Mouse (Mus musculus): ENCODE data around the gene Gnmt. TPM values are rescaled to one million over a fixed set of nuclear protein-coding genes. Genes with fewer than 3 reads are reported as not detected.

Gnmt gene
- total RNA-seq, 2 experiments from 2014 or later, result 1.1 to 1.9 TPM

DNA sequence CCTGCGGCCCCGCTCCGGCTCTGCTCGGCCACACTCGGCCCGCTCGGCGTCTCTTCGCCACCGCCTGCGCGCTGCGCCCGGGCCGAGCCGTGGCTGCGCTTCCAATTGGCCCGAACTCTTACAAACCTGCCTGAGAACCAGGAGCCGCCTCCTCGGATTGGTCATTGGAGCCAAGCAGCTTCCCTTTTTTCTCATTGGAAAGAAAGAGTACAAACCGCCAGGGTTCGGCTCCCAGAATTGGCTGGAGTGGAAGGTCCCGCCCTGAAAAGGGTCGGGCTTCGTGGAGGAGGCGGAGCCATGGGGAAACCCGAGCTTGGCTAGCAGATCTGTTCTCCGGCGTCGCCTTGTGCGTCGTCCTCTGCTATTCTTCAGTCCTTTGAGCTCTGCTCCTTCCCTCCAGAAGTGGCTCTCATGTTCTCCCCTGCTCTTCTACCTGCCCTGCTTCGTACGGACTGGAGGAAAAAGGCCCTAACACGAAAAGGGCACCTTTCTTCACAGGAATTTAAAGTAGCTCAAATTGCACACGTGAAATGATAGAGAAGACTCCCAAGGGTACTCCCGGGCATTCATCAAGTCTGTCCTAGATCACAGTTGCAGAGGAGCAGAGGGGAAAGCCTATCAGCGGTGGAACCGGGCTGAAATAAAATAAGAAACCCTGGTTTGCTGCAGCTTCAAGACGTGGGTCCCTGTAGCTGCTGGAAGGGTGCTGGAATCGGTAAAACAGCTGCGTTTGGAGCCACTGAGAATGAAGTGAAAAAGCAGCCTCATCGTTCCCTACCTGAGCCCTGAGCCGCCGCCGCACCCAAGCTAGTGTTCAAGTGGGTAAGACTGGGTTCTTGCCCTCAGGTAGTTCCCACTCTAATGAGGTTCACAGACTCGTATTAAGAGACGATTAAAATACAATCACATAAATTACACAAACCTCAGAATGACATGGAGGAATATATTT lies 23.8 kb downstream of the Gnmt start, which contains the start of gene Ppp2r5d:
TSS of gene Ppp2r5d (minus strand) at position 225 of the 949 bp plus-strand sequence.
- peak; percentile 98 for ATAC-seq (ENCODE audit: poor library complexity, severe bottlenecking)

DNA sequence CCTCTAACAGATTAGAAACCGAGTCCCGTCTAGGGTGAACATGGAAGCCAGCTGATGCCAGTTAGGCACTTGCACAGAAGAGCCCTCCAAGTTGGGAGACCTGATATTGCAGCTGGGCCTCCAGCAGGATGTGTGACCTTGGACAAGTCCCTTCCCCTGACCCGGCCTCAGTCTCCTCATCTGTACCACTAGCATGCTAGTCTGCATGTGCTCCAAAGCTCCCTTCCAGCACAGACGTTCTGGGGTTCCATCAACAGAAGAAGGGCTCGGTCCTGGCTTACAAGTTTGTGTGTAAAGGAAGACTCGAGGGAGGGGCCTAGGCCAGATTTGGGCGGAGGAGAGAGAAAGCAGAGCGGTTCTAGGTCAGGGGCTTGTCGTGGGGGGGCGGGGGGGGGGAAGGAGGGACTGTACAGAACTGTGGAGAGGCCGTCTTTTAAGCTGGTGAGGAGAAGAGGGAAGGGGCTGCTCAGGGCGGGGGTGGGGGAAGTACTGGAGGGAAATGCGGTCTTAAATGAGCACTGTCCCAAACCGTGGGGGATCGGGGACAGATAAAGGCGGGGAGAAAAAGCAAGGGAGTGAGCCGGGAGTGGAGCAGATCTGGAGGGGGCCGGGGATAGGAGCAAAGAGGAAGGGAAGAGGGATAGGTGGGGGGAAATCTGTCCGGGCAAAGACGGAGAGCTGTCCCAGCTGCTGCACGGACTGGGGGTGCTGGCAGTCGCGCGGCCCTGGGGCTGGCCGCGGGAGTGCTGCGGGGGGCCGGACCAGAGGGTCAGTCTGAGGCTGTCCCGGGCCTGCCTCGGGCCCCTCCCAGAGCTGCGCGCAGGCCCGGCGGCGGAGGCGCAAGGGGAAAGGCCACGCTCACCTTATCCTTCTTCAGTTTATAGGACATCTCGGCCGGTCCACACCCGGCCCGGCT lies 24.7 kb downstream of the Gnmt start:
- peak; percentile 1; the same call in 1 of the 2 replicates for ATAC-seq (ENCODE audit: poor library complexity, severe bottlenecking)

DNA sequence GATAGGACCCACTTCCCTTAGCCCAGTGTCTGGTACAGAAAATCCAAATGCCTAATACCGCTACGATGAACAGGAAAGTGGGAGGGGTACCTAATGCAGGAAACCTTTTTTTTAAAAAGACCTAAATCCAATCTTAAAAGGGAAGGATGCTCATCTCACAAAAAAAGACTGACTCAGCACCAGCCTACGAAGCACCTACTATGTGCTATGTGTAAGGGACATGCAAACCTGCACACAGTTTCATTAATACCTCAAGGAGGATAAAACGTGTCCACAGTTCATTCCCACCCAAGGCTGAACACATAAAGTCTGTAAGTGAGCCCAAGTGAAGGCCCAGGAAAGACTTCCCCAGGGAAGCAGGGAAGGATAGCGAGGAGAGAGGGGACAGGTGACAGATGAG lies 26.5 kb downstream of the Gnmt start:
- ATAC-seq (ENCODE audit: poor library complexity, severe bottlenecking), result no peak

DNA sequence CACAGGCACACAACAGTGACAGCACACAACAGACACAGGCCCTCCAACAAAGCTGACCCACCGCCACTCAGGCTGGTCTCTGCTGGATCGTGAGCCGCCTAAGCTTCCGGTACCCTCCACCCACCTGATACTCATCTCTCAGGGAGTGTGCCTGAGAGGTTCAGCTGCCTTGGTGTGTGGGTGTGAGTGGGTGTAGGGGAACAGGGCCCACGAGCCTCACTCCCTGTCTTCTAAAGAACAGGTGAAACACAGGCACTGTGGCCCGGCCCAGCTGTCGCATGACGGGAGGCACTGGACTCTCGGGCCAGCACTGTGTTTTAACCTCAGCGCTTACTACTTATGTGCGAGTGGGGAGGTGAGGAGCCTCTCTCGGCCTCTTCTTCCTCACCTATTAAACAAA lies 26.9 kb downstream of the Gnmt start:
- no peak for ATAC-seq (ENCODE audit: poor library complexity, severe bottlenecking)

DNA sequence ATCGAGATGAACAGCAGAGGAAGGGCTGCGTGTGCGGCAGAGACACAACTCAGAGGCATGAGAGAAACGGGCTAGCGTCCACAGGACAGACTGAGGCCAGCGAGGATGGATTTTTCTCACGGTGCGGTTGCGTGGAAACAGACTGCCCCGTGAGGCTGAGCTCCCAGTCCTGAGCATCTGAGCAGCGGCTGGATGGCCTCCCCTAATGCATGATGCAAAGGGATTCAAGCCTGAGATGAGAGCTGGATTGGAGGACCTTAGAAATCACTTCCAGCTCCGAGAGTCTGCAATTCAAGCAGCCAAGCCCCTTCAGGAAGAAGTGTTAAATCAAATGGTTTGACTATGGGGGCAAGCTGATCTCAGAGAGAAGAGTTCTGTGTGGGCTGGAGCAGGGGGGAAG lies 27.5 kb downstream of the Gnmt start:
- no peak for ATAC-seq (ENCODE audit: poor library complexity, severe bottlenecking)

DNA sequence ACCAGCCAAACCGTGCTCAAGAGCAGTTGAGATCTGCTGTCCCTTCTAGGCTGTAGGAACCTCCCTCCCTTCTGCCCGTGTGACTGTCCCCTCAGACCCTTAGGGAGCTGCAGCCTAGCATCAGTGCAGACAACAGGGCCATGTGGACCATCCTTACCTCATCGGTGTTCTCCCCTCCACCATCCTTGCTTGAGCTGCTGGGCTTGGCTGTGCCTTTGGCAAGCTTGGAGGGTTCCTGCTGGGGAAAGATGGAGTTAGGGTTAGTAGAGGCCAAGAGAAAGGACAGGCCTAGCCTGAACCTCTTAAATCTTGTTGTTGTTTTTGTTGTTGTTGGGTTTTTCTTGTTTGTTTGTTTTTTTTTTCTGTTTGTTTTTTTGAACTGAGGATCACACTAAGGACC lies 29.1 kb downstream of the Gnmt start:
- no peak for ATAC-seq (ENCODE audit: poor library complexity, severe bottlenecking)

DNA sequence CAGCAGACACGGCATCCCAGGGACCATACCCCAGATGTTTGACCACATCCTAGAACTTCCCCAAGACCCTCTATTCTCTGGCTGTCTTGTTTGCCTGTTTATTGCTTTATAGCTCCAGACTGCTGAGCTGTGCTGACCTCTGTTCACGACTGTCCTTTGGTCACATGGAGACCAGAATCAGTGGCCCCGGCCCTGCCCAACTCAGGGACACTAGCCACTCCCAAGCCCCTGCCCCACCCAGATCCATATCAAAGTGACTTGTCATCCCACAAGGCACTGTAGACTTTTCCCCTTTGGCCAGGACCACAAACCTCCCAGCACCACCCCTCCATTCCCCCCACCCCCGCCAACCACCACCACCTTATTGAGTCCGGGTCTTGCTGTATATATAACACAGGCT lies 29.7 kb downstream of the Gnmt start:
- ATAC-seq (ENCODE audit: poor library complexity, severe bottlenecking), result no peak

DNA sequence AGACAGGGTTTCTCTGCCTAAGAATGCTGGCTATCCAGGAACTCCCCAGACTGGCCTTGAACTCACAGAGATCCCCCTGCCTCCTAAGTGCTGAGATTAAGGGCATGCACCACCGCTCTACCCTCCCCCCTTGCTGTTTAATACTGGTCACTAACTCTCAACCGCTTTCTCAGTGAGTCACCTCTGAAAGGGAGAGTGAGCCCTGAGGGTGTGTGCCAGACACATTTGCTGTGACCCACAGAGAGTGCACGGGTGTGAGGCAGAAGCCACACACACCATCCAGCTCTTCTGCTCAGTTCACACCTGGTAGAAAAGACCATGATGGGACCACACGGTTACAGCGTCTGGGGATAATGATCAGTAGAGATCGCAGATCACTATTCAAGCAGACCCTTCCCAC lies 30.5 kb downstream of the Gnmt start:
- no peak for ATAC-seq (ENCODE audit: poor library complexity, severe bottlenecking)

DNA sequence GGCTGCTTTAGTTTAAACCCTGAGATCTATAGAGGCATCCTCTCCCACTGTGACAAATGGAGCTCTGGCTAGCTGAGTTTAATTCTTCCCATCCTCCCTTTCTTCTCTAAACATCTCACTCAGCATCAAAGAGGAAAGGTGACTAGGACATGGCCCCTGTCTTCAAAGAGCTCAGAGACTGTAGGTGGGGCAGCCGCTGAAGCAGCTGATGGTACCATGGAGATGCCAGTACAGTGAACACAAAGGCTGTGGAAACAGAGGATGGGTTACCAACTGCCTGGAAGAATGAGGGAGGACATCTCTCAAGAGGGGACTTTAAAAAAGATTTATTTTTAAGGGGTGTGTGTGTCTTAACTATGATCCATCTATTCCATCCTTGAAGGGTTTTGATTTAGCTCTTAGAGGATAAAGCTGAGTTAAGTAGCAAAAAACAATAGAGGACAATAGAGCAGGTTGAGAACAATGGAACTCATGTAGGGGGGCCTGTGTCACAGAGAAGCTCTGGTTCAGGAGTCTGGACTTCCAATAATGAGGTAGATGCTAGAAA lies 34.4 kb downstream of the Gnmt start:
- no peak for ATAC-seq (ENCODE audit: poor library complexity, severe bottlenecking)

DNA sequence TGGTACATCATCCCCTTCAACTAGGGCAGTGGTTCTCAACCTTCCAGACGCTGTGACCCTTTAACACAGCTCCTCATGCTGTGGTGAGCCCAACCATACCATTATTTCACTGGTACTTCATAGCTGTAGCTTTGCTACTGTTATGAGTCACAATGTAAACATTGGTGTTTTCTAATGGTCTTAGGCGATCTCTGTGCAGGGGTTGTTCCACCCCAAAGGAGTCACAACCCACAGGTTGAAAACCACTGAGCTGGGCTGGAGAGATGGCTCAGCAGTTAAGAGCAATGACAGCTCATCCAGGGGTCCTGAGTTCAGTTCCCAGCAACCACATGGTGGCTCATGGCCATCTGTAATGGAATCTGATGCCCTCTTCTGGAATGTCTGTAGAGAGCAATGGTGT lies 37.6 kb downstream of the Gnmt start:
- no peak for ATAC-seq (ENCODE audit: poor library complexity, severe bottlenecking)

DNA sequence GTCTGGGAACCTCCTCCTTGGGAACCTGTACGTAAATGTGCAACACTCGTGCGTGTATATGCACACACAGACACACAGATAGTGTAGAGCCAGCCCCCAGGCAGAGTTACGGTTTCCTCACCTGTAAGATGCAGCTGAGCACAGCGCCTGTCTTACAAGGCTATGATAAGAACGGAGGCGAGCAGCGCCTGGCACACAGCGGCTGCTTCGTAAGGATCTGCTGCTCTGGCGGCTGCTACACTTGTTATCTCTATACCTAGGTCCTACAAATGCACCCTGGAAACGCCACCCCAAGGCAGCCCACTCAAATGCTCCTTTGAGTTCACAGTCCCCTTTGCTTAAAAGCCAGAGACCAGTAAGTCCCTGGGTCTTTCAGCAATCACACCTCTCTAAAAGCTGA lies 38.3 kb downstream of the Gnmt start:
- no peak for ATAC-seq (ENCODE audit: poor library complexity, severe bottlenecking)

DNA sequence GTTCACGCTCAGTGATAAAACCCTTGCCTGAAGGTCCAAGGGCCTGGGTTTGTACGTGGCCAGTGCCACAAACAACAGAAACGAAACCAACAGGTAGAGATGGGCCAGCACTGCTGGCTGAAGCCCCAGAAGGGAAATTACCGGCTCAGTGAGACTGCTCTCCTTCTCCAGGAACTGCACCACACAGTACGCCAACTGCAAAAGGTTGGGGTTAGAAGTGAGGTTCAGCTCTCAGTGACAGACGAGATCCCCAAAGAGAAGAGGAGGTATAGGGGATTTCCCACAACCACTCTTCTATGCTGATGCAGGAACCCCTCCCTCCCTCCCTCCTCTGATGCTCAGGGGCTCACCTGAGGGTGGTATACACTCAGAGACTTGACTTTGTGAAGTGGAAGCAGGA lies 43.1 kb downstream of the Gnmt start:
- no peak for ATAC-seq (ENCODE audit: poor library complexity, severe bottlenecking)

DNA sequence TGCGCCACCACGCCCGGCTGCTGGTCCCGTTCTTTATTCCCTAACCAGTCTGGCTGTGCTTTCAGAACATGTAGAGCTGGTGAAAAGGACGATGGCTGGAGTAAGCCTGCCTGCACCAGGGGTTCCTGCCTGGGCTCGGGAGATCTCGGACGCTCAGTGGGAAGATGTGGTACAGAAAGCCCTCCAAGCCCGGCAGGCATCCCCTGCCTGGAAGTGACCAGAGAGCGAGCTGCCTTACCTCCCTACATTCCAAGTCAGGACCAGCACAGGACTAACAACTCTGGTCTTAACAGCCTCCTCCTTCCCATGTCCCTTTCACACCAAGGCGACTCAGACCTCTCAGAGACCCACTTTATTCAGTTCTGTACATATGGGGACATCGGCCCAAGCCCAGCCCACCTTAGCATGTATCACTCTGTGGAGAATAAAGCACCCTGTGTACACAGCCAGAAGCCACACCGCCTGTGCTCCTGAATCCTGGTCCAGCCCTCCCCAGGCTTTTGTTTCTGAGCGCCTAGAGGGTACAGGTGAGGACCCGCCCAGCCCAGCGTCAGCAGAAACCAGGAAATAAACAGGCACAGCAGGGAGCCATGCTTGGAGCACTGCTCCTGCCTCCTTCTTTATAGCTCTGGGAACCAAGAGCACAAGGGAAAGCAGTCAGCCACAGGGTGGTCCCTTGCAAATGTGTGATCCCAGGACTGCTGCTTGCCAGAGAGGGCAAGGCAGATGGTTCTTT lies 46.1 kb downstream of the Gnmt start:
- no peak for ATAC-seq (ENCODE audit: poor library complexity, severe bottlenecking)

DNA sequence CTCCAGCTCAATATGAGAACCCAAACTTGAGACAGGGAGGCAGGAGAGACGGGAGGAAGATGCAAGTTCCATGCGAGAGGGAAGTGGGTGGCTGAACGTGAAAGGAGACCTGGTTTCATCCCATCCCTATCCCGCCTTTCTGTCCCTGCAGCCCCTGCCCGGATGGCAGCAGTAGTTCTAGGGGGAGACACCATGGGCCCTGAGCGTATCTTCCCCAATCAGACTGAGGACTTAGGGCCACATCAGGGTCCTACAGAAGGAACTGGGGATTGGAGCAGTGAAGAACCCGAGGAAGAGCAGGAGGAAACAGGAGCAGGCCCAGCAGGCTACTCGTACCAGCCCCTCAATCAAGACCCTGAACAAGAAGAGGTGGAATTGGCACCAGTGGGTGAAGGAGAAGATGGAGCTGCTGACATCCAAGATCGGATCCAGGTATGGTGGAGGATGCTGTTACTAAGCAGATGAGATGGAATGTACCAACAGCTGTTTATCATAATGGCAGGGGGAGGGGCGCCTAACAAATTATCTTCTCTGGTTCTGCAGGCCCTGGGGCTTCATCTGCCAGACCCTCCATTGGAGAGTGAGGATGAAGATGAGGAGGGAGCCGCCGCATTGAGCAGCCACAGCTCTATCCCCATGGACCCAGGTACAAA lies 47.4 kb downstream of the Gnmt start:
- ATAC-seq (ENCODE audit: poor library complexity, severe bottlenecking), result no peak

DNA sequence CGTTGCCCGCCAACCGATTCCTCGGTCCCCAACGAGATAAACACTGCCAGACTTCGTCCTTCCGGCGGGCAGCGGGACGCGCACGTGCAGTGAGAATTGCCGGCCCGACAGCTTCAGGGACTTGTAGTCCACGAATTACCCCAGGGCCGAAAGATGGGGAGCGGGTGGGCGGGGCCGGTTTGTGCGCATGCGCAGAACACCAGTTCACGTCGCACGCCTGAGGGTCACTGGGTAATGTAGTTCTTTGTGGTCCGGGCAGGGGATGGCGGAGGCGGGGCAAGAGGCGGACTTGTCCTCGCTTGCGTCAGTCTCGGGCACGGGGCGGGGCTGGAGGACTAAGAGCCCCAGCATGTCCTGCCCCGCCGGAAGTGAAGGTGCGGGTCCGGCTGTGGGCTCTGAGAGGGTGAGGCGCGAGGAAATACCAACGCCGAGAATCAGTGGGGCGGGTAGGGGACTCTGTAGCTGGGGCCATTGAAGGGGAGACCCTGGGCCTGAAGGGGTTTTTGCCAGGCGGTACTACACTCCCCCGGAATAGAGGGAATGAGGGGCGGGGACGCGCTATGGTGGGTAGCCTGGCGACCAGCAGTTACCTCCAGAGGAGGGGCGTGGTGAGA lies 48.1 kb downstream of the Gnmt start, which contains the start of gene Klhdc3:
TSS of gene Klhdc3 (minus strand) at position 155 of the 614 bp plus-strand sequence.
- peak; percentile 97 for ATAC-seq (ENCODE audit: poor library complexity, severe bottlenecking)

DNA sequence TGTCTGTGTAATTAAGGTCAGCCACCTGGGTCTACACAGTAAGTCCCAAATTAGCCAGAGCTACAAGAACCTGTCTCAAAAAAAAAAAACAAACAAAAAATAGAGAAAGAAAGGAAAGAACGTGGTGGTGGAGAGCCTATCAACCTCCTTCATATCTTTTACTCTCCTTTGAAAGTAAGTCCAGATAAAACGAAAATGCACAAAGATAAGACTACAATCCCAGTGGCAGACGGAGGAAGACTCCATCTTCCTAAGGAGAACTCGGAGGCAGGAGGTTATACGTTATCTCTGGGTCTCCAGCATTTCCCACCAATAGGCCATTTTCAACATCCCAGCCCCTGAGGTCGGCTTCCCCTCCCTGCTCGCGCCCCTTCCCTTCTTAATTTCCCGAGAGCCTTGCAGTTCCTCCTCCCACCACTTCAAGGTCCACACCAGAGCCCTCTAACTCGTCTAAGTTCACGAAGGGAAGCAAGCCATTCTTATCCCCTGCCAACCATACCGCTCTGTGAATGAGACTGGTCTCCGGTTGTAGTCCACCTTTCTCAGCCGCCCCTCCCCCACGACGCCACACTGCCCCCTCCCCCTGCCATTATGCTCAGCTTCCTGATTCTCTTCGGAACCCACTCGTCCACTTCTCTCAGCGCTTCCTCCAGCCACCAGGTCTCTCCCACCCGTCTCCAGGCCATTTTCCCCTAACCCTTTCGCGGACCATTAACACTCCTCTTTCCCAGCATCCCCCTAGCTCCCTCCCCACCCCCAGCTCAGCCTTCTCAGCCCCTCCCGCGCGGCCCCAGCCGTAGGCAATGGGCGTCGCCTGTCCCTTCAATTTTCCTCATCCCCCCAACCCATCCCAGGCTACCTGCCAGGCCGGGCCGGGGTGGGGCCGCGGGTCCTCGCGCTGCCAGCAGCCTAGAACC lies 48.9 kb downstream of the Gnmt start:
- peak; percentile 6; the same call in 1 of the 2 replicates for ATAC-seq (ENCODE audit: poor library complexity, severe bottlenecking)

DNA sequence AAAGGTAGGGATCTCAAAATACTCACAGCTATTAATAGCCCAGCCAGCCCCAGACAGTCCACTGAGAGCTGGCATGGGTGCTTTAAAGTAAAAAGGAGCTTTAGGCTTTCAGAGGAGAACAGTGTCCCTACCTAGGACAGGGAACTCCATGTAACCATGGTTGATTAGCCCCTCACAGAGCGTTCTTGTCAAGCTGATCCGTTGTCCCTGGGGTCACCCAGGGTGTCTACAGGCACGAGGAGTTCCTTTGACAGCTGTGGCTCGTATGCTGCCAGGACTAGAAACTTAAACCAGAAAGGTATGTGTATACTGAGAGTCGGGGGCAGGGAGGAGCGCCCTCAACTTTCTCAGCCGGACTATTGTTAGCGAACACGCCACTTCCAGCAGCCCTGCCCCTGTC lies 50.1 kb downstream of the Gnmt start:
- no peak for ATAC-seq (ENCODE audit: poor library complexity, severe bottlenecking)

DNA sequence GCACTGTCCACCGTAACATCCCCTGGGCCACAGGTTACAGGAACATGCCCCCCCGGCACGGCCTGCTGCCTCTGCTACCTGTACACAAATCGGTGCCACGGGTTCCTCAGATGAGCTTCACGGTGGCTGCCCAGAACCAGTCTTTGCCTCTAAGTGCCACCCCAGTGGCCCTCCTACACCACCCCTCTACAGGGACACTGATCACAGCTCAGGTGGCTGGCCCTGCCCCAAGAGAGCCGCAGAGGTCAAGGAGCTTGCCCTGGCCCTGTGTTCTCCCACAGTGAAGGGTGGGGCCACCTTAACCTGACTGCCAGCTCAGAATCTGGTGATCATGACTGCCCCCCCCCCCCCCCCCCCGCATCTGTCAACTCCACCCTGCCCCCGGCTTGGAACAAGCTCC lies 50.6 kb downstream of the Gnmt start, which contains the start of gene Mea1:
TSS of gene Mea1 (plus strand) at position 378 of the 400 bp plus-strand sequence.
- no peak for ATAC-seq (ENCODE audit: poor library complexity, severe bottlenecking)
